Mouse (Mus musculus): ENCODE measurements around the gene Klk10. TPM values are rescaled to one million over a fixed set of nuclear protein-coding genes. Genes with fewer than 3 reads are reported as not detected.

Klk10 gene
- polyA plus RNA-seq (2015; fragmentation: Nextera tagmentation; extraction: Ambion mirVana) = 0.06 and 0.10 TPM in 2 replicates

GRCm38 (mm10) chr7:43780746-43781145, at the start of gene Klk10:
Gene Klk10 (plus strand): TSS chr7:43781035.
- Histone ChIP-seq H3K27ac (replicated peaks) (no peak within 1 kb of the TSS), H3K4me2 (no peak within 1 kb of the TSS)

GRCm38 (mm10) chr7:43747788-43748187, 33.0 kb upstream of the Klk10 start:
- H3K4me2 ChIP-seq = no peak overlapping the region
- H3K4me1 ChIP-seq (replicated peaks) = no peaks in the 10 kb centered on the region; the same call in 1 of the 2 replicates
- no peaks in the 10 kb centered on the region for H3K36me3 ChIP-seq (replicated peaks)
- H3K27me3 ChIP-seq = no peaks in the 10 kb centered on the region
- no peak overlapping the region for H3K4me3 ChIP-seq (replicated peaks)
- H3K9ac ChIP-seq = no peak overlapping the region
- no peaks in the 10 kb centered on the region for H3K9me3 ChIP-seq (replicated peaks)
- 24% methylated on average over 1 of the region's 1 CpGs for WGBS (ENCODE audit: insufficient replicate concordance)
- H3K27ac ChIP-seq (replicated peaks) = no peak overlapping the region
- ATAC-seq (ENCODE audit: insufficient read depth) = no peak

More at GRCm38 (mm10) chr7:43780746-43781145, at the start of gene Klk10:
- H3K27me3 ChIP-seq = peaks cover 15% of the 10 kb centered on the region
- 0 out of 2 replicates have a peak, but pooled peaks cover 2% of the 10 kb centered on the region for H3K4me1 ChIP-seq (replicated peaks)
- H3K36me3 ChIP-seq (replicated peaks) = no peaks in the 10 kb centered on the region
- no peaks in the 10 kb centered on the region for H3K9me3 ChIP-seq (replicated peaks)
- no peak within 1 kb of the TSS for H3K9ac ChIP-seq
- no peak within 1 kb of the TSS for H3K4me3 ChIP-seq (replicated peaks)
- ATAC-seq (ENCODE audit: insufficient read depth) = no peak
- 32% methylated on average over 5 of the region's 5 CpGs for WGBS (ENCODE audit: insufficient replicate concordance)

GRCm38 (mm10) chr7:43752806-43753205, 28.0 kb upstream of the Klk10 start:
- H3K9me3 ChIP-seq (replicated peaks) = no peaks in the 10 kb centered on the region
- H3K4me1 ChIP-seq (replicated peaks) = no peaks in the 10 kb centered on the region; the same call in 1 of the 2 replicates
- 22% methylated on average over 2 of the region's 2 CpGs for WGBS (ENCODE audit: insufficient replicate concordance)

GRCm38 (mm10) chr7:43766484-43766883, 14.4 kb upstream of the Klk10 start:
- 50% methylated on average over 8 of the region's 8 CpGs for WGBS (ENCODE audit: insufficient replicate concordance)
- no peaks in the 10 kb centered on the region for H3K4me1 ChIP-seq (replicated peaks)
- H3K4me2 ChIP-seq = no peak overlapping the region
- no peaks in the 10 kb centered on the region for H3K36me3 ChIP-seq (replicated peaks)
- no peak overlapping the region for H3K9ac ChIP-seq
- no peak overlapping the region for H3K27ac ChIP-seq (replicated peaks)
- no peak for ATAC-seq (ENCODE audit: insufficient read depth)
- no peaks in the 10 kb centered on the region for H3K9me3 ChIP-seq (replicated peaks)
- H3K27me3 ChIP-seq = no peaks in the 10 kb centered on the region
- no peak overlapping the region for H3K4me3 ChIP-seq (replicated peaks)

More at GRCm38 (mm10) chr7:43752806-43753205, 28.0 kb upstream of the Klk10 start:
- no peak overlapping the region for H3K27ac ChIP-seq (replicated peaks)
- no peaks in the 10 kb centered on the region for H3K36me3 ChIP-seq (replicated peaks)
- H3K4me3 ChIP-seq (replicated peaks) = no peak overlapping the region
- no peak for ATAC-seq (ENCODE audit: insufficient read depth)
- no peak overlapping the region for H3K9ac ChIP-seq
- no peak overlapping the region for H3K4me2 ChIP-seq
- no peaks in the 10 kb centered on the region for H3K27me3 ChIP-seq

- no peak within 1 kb of the TSS for H3K9ac ChIP-seq
- H3K27ac ChIP-seq (replicated peaks) = no peak within 1 kb of the TSS
- WGBS (ENCODE audit: insufficient replicate concordance) = 55% methylated on average over 4 of the region's 4 CpGs
- H3K4me1 ChIP-seq (replicated peaks) = no peaks in the 10 kb centered on the region
- H3K4me3 ChIP-seq (replicated peaks) = no peak within 1 kb of the TSS
- no peak for ATAC-seq (ENCODE audit: insufficient read depth)
- H3K4me2 ChIP-seq = no peak within 1 kb of the TSS
- H3K9me3 ChIP-seq (replicated peaks) = no peaks in the 10 kb centered on the region
- no peaks in the 10 kb centered on the region for H3K36me3 ChIP-seq (replicated peaks)
- H3K27me3 ChIP-seq = no peaks in the 10 kb centered on the region
Measured at GRCm38 (mm10) chr7:43768597-43768996, 12.2 kb upstream of the Klk10 start, which contains the start of gene Klk12. Gene Klk12 (plus strand): TSS chr7:43768897.

DNA sequence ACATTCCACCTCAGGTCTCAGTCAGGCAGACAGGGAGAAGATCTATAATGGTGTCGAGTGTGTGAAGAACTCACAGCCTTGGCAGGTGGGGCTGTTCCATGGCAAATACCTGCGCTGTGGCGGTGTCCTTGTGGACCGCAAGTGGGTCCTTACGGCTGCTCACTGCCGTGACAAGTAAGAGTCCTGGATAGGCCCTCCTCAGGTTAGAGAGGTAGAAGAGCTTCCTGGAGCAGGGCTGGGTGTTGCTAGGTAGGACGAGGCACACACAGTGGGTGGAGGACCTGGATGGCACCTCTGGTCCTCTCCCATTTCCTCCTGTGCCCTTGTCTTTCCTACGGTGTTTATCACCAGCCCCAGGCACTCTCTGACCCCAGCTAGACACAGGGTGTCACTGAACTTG, 11.2 kb upstream of the Klk10 start:
- Histone ChIP-seq H3K4me1 (replicated peaks) (no peaks in the 10 kb centered on the region), H3K9ac (no peak overlapping the region), H3K4me2 (no peak overlapping the region), H3K9me3 (replicated peaks) (no peaks in the 10 kb centered on the region), H3K4me3 (replicated peaks) (no peak overlapping the region), H3K36me3 (replicated peaks) (no peaks in the 10 kb centered on the region), H3K27me3 (no peaks in the 10 kb centered on the region), H3K27ac (replicated peaks) (no peak overlapping the region)
- WGBS (ENCODE audit: insufficient replicate concordance) = 73% methylated on average over 8 of the region's 8 CpGs
- ATAC-seq (ENCODE audit: insufficient read depth) = no peak

DNA sequence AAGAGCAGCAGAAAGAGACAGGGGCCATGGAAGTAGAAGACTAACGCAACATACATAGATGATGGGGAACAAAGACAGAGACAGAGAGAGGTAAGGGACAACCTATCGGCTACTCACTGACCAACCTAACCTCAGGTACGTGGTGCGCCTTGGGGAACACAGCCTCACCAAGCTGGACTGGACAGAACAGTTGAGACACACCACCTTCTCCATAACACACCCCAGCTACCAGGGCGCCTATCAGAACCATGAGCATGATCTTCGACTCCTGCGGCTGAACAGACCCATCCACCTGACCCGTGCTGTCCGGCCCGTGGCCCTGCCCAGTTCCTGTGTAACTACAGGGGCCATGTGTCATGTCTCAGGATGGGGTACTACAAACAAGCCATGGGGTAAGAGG, 10.1 kb upstream of the Klk10 start:
- Histone ChIP-seq H3K4me3 (replicated peaks) (no peak overlapping the region), H3K4me2 (no peak overlapping the region), H3K4me1 (replicated peaks) (no peaks in the 10 kb centered on the region), H3K9me3 (replicated peaks) (no peaks in the 10 kb centered on the region), H3K36me3 (replicated peaks) (no peaks in the 10 kb centered on the region), H3K9ac (no peak overlapping the region), H3K27me3 (no peaks in the 10 kb centered on the region), H3K27ac (replicated peaks) (no peak overlapping the region)
- 78% methylated on average over 10 of the region's 10 CpGs for WGBS (ENCODE audit: insufficient replicate concordance)
- ATAC-seq (ENCODE audit: insufficient read depth) = no peak

DNA sequence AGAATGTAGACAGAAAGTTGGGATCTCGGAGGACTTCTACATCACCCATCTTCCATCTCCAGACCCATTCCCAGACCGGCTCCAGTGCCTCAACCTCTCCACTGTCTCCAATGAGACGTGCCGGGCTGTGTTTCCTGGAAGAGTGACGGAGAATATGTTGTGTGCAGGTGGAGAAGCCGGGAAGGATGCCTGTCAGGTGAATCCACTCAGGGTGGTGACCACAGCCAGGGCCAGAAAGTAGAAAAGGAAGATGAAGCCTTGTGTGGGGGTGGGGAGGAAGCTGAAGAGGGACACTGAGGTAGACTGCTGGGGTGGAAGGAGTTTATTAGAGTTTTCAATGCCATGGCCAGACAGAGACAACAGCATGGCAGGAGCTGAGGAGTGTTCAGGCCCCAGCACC, 8.9 kb upstream of the Klk10 start:
- H3K9ac ChIP-seq = no peak overlapping the region
- no peaks in the 10 kb centered on the region for H3K9me3 ChIP-seq (replicated peaks)
- no peak overlapping the region for H3K27ac ChIP-seq (replicated peaks)
- H3K27me3 ChIP-seq = no peaks in the 10 kb centered on the region
- no peak overlapping the region for H3K4me2 ChIP-seq
- ATAC-seq (ENCODE audit: insufficient read depth) = no peak
- no peaks in the 10 kb centered on the region for H3K36me3 ChIP-seq (replicated peaks)
- 64% methylated on average over 6 of the region's 6 CpGs for WGBS (ENCODE audit: insufficient replicate concordance)
- no peak overlapping the region for H3K4me3 ChIP-seq (replicated peaks)
- H3K4me1 ChIP-seq (replicated peaks) = no peaks in the 10 kb centered on the region

GRCm38 (mm10) chr7:43772901-43773300, 7.9 kb upstream of the Klk10 start:
- Histone ChIP-seq H3K9ac (no peak overlapping the region), H3K9me3 (replicated peaks) (no peaks in the 10 kb centered on the region), H3K4me2 (no peak overlapping the region), H3K36me3 (replicated peaks) (no peaks in the 10 kb centered on the region), H3K27ac (replicated peaks) (no peak overlapping the region), H3K4me3 (replicated peaks) (no peak overlapping the region), H3K4me1 (replicated peaks) (no peaks in the 10 kb centered on the region), H3K27me3 (no peaks in the 10 kb centered on the region)
- WGBS (ENCODE audit: insufficient replicate concordance) = 62% methylated on average over 3 of the region's 3 CpGs
- no peak for ATAC-seq (ENCODE audit: insufficient read depth)

DNA sequence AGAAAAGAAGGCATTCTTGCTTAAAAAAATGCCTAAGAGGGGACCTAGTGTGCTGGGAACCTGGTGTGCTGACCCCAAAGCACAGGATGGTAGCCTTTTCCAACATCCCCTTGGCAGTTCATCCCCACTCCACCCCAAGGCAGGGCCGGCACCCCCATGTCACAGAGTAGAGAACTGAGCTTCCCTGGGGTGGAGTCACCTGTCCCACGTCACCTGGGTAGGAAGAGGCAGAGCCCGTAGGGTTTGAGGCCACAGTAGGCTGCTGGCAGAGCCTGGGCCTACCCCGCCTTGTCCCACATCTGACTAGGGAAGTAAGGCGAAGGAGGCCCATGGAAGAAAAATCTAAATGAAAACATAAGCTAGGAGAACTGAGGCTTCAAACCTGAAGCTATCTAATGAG, 6.5 kb upstream of the Klk10 start, which contains the start of gene Klk11:
TSS of gene Klk11 (plus strand) at position 241 of the 400 bp plus-strand sequence.
- H3K36me3 ChIP-seq (replicated peaks) = no peaks in the 10 kb centered on the region

GRCm38 (mm10) chr7:43774802-43775201, 6.0 kb upstream of the Klk10 start:
- WGBS (ENCODE audit: insufficient replicate concordance) = 54% methylated on average over 6 of the region's 6 CpGs
- no peaks in the 10 kb centered on the region for H3K4me1 ChIP-seq (replicated peaks)
- no peak overlapping the region for H3K4me3 ChIP-seq (replicated peaks)
- no peak overlapping the region for H3K9ac ChIP-seq
- no peaks in the 10 kb centered on the region for H3K9me3 ChIP-seq (replicated peaks)
- H3K36me3 ChIP-seq (replicated peaks) = no peaks in the 10 kb centered on the region
- H3K27ac ChIP-seq (replicated peaks) = no peak overlapping the region
- no peaks in the 10 kb centered on the region for H3K27me3 ChIP-seq
- no peak overlapping the region for H3K4me2 ChIP-seq
- ATAC-seq (ENCODE audit: insufficient read depth) = no peak

More for the DNA sequence above, 6.5 kb upstream of the Klk10 start, which contains the start of gene Klk11:
- Histone ChIP-seq H3K9me3 (replicated peaks) (no peaks in the 10 kb centered on the region), H3K9ac (no peak within 1 kb of the TSS), H3K27me3 (no peaks in the 10 kb centered on the region), H3K4me2 (no peak within 1 kb of the TSS), H3K4me1 (replicated peaks) (no peaks in the 10 kb centered on the region), H3K27ac (replicated peaks) (no peak within 1 kb of the TSS), H3K4me3 (replicated peaks) (no peak within 1 kb of the TSS)
- ATAC-seq (ENCODE audit: insufficient read depth) = no peak
- 67% methylated on average over 5 of the region's 5 CpGs for WGBS (ENCODE audit: insufficient replicate concordance)

Data from liver, embryonic 15.5 days (tissue).